Mouse (Mus musculus): ENCODE measurements around the gene Ncoa5.

GRCm38 (mm10) chr2:165037415-165037814 is 2.7 kb upstream of the Ncoa5 start:
- TF ChIP-seq POLR2A (IDR thresholded peaks at IDR 0.05; ENCODE audit: insufficient read depth, low read length) (no peak), CTCF (IDR thresholded peaks at IDR 0.05; ENCODE audit: low read depth, low read length) (no peak), EP300 (IDR thresholded peaks at IDR 0.05; ENCODE audit: insufficient read depth, low read depth, low read length) (no peak)
